ENCODE assay signal across 13 mouse cellular contexts in the genomic region with DNA sequence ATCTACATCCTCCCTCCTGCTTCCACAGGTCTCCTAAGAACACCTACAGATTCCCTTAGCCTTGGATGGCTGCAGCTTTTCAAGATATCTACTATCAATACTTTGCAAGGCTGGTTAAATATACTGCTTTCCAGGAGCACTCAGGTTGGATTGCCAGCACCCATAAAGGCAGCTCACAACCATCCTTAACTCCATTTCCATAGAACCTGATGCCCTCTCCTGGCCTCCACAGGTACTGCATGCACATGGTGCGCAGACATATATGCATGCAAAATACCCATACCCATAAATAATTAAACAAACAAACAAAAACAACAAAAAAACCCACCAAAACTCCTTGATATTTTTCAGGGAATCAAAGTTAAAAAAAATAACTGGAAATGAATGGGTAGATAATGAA.
A peak's percentile ranks its signal among the peaks of the same experiment; 100 is the strongest.
DNase-seq lines count a peak whose midpoint lies in the region; ATAC-seq and TF ChIP-seq lines count a peak whose summit lies in the region.
"Had no signal": no experiment of that assay in that cellular context is flagged by ENCODE, and none has a peak within 500 bp of the region (broad histone marks: within the 10 kb centered on the region; RNA-seq: fewer than 3 reads in every experiment).

No protein-coding gene starts in this region.

- 0 out of 2 replicates have a peak, but pooled peaks cover 4% of the 10 kb centered on the region for H3K9me3 ChIP-seq in heart, postnatal 0 days (replicated peaks; ENCODE audit: control insufficient read depth, low read length)
- H3K9me3 ChIP-seq in lung, postnatal 0 days (ENCODE audit: low read length): no peaks in the 10 kb centered on the region
- no peaks in the 10 kb centered on the region for H3K9me3 ChIP-seq in MEL (replicated peaks; ENCODE audit: insufficient read depth, low read length)
- H3K9me3 ChIP-seq: heart, embryonic 13.5 days; hindbrain, embryonic 15.5 days; liver, embryonic 15.5 days had no signal

- H3K4me3 ChIP-seq in heart, postnatal 0 days (ENCODE audit: low read depth, low read length): no peak overlapping the region
- no peak overlapping the region for H3K4me3 ChIP-seq in lung, postnatal 0 days (ENCODE audit: low read depth, low read length)
- no peak overlapping the region for H3K4me3 ChIP-seq in MEL (ENCODE audit: control insufficient read depth in 1 of 2, insufficient read depth in 1 of 2, low read depth in 2 of 2, low read length in 2 of 2)
- H3K4me3 ChIP-seq in small intestine, adult 2 months (ENCODE audit: low read depth, low read length): no peak overlapping the region
- H3K4me3 ChIP-seq: heart, embryonic 13.5 days; hindbrain, embryonic 15.5 days; liver, embryonic 15.5 days had no signal

- peak; percentile 36 for TF ChIP-seq RAD21 in MEL (IDR thresholded peaks at IDR 0.05; ENCODE audit: low read depth, low read length)

- TF ChIP-seq EP300 in heart, postnatal 0 days (IDR thresholded peaks at IDR 0.05; ENCODE audit: low read depth): no peak
- no peak for TF ChIP-seq EP300 in lung, postnatal 0 days (IDR thresholded peaks at IDR 0.05)
- no peak for TF ChIP-seq EP300 in MEL (IDR thresholded peaks at IDR 0.05; ENCODE audit: low read depth in 1 of 2, low read length in 2 of 2)

- no peak for ATAC-seq in heart, postnatal 0 days (ENCODE audit: insufficient read depth, low read depth)
- ATAC-seq in lung, postnatal 0 days: no peak

- peaks cover 65% of the 10 kb centered on the region for H3K36me3 ChIP-seq in heart, postnatal 0 days (replicated peaks; ENCODE audit: control insufficient read depth, insufficient read depth, low read length)
- peaks cover 35% of the 10 kb centered on the region; the same call in 1 of the 2 replicates for H3K36me3 ChIP-seq in lung, postnatal 0 days (ENCODE audit: insufficient read depth, low read length)
- H3K36me3 ChIP-seq in MEL (ENCODE audit: control insufficient read depth in 1 of 2, insufficient read depth in 2 of 2, low read length in 2 of 2): peaks cover 0 to 5% of the 10 kb centered on the region in 2 experiments; a peak in 2 of 4 replicates
- H3K36me3 ChIP-seq in small intestine, adult 2 months (ENCODE audit: control insufficient read depth, insufficient read depth, low read length): peaks cover 36% of the 10 kb centered on the region

- H3K27ac ChIP-seq in heart, postnatal 0 days (ENCODE audit: low read depth): no peak overlapping the region
- H3K27ac ChIP-seq in lung, postnatal 0 days (ENCODE audit: low read length): no peak overlapping the region
- H3K27ac ChIP-seq in MEL (ENCODE audit: control insufficient read depth, low read depth, low read length): no peak overlapping the region
- no peak overlapping the region for H3K27ac ChIP-seq in small intestine, adult 2 months (ENCODE audit: insufficient read depth, low read depth, low read length)
- H3K27ac ChIP-seq: heart, embryonic 13.5 days; hindbrain, embryonic 15.5 days; liver, embryonic 15.5 days had no signal

- intact Hi-C loops in heart, postnatal 10 days (cut with DNase I): no loop called here

- no peaks in the 10 kb centered on the region for H3K27me3 ChIP-seq in heart, postnatal 0 days (ENCODE audit: control insufficient read depth, insufficient read depth, low read length)
- no peaks in the 10 kb centered on the region for H3K27me3 ChIP-seq in lung, postnatal 0 days (replicated peaks; ENCODE audit: insufficient read depth, low read length)
- no peaks in the 10 kb centered on the region for H3K27me3 ChIP-seq in MEL (ENCODE audit: control insufficient read depth in 1 of 2, insufficient read depth in 2 of 2, low read length in 2 of 2)
- H3K27me3 ChIP-seq in small intestine, adult 2 months (ENCODE audit: control insufficient read depth, insufficient read depth, low read length): no peaks in the 10 kb centered on the region
- H3K27me3 ChIP-seq: heart, embryonic 13.5 days; liver, embryonic 15.5 days had no signal

- no peak overlapping the region for H3K9ac ChIP-seq in heart, postnatal 0 days (replicated peaks; ENCODE audit: low read depth, low read length)
- no peak overlapping the region for H3K9ac ChIP-seq in lung, postnatal 0 days (replicated peaks; ENCODE audit: low read depth)
- H3K9ac ChIP-seq in MEL (ENCODE audit: control insufficient read depth, low read depth, low read length, poor library complexity, severe bottlenecking): no peak overlapping the region
- H3K9ac ChIP-seq: heart, embryonic 13.5 days; hindbrain, embryonic 15.5 days; liver, embryonic 15.5 days had no signal

- H3K4me1 ChIP-seq in heart, postnatal 0 days (ENCODE audit: control insufficient read depth, insufficient read depth): no peaks in the 10 kb centered on the region
- H3K4me1 ChIP-seq in lung, postnatal 0 days (ENCODE audit: insufficient read depth, low read depth, low read length): peaks cover 6% of the 10 kb centered on the region; the same call in 1 of the 2 replicates
- no peaks in the 10 kb centered on the region for H3K4me1 ChIP-seq in MEL (ENCODE audit: control insufficient read depth in 1 of 2, insufficient read depth in 2 of 2, low read length in 2 of 2)
- peaks cover 7% of the 10 kb centered on the region; the same call in 1 of the 2 replicates for H3K4me1 ChIP-seq in small intestine, adult 2 months (ENCODE audit: control insufficient read depth, insufficient read depth, insufficient read length, low read length)

- H3K4me2 ChIP-seq in heart, postnatal 0 days (ENCODE audit: low read depth, low read length): no peak overlapping the region
- no peak overlapping the region for H3K4me2 ChIP-seq in lung, postnatal 0 days (replicated peaks; ENCODE audit: low read depth, low read length)
- H3K4me2 ChIP-seq: heart, embryonic 13.5 days; hindbrain, embryonic 15.5 days; liver, embryonic 15.5 days had no signal

- WGBS in heart, postnatal 0 days: 94% methylated on average over 1 of the region's 1 CpGs
- 91% methylated on average over 1 of the region's 1 CpGs for WGBS in lung, postnatal 0 days
- WGBS in small intestine, adult 2 months: 90% methylated on average over 1 of the region's 1 CpGs

- DNase-seq in heart, postnatal 0 days (ENCODE audit: low spot score): no peak
- DNase-seq in heart, postnatal 10 days: no peak
- DNase-seq in lung, postnatal 0 days (ENCODE audit: low spot score): no peak
- DNase-seq in lung, postnatal 14 days: no peak
- DNase-seq in MEL (ENCODE audit: low read depth, low spot score): peak; percentile 38
- no peak for DNase-seq in left cerebral cortex, adult 11 months (ENCODE audit: low spot score)
- DNase-seq: adrenal gland, adult 8-10 months; kidney, postnatal 25 days; spleen, adult 18-20 months had no signal

- peak; percentile 21; the same call in 1 of the 2 replicates for TF ChIP-seq CTCF in heart, postnatal 0 days (IDR thresholded peaks at IDR 0.05; ENCODE audit: low read depth)
- peak; percentile 60 for TF ChIP-seq CTCF in lung, postnatal 0 days (IDR thresholded peaks at IDR 0.05)
- TF ChIP-seq CTCF in MEL (IDR thresholded peaks at IDR 0.05 in 2 of 3, conservative IDR thresholded peaks at IDR 0.05 in 1 of 3; ENCODE audit: control insufficient read depth in 1 of 3, insufficient read depth in 1 of 3, low read depth in 2 of 3, low read length in 3 of 3, poor library complexity in 1 of 3, severe bottlenecking in 1 of 3): peak; percentile 32 to 45 (median 42); a peak in 5 of 6 replicates
- TF ChIP-seq CTCF in small intestine, adult 2 months (IDR thresholded peaks at IDR 0.05; ENCODE audit: extremely low read depth, insufficient read length, insufficient replicate concordance, low read depth, low read length): peak; percentile 37; the same call in 1 of the 2 replicates

- no peaks in the 10 kb centered on the region for H3K79me2 ChIP-seq in MEL (ENCODE audit: control insufficient read depth, insufficient read depth, low read length, poor library complexity)

- no peak for TF ChIP-seq POLR2A in MEL (IDR thresholded peaks at IDR 0.05; ENCODE audit: control insufficient read depth in 1 of 2, insufficient read depth in 1 of 2, low read depth in 1 of 2, low read length in 2 of 2, poor library complexity in 1 of 2)
- no peak for TF ChIP-seq POLR2A in small intestine, adult 2 months (IDR thresholded peaks at IDR 0.05; ENCODE audit: low read depth, low read length)

TF ChIP-seq in MEL, 35 proteins besides CTCF, POLR2A, EP300 and RAD21:
- peak; percentile 51 for TF ChIP-seq SMC3 (IDR thresholded peaks at IDR 0.05; ENCODE audit: low read depth, low read length)
- no peak for TF ChIP-seq MAFK (IDR thresholded peaks at IDR 0.05; ENCODE audit: borderline replicate concordance, low read depth, low read length)
